17 mouse cellular contexts compared by ENCODE assay signal in the genomic region with DNA sequence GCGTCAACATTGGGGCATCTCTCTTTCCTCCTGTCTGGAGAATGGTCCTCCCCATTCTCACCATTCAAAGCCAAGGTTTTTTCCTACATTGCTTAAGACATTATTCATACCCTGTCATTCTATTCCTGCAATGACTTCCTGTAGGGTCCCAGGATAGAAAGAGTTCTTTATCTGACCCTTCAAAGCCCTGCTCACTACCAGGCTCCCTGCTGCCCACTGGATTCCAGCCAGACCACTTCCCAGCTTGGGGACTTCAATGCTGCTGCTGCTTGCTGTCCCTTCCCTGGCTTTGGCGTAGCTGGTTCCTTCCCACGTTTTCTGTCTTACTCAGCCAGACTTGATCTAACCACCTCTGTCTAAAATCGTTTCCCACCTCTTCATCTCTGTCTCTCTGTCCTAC. TPM values are rescaled to one million over a fixed set of nuclear protein-coding genes. Genes with fewer than 3 reads are reported as not detected.
A peak's percentile ranks its signal among the peaks of the same experiment; 100 is the strongest.
DNase-seq lines count a peak whose midpoint lies in the region; ATAC-seq and TF ChIP-seq lines count a peak whose summit lies in the region.
"Had no signal": no experiment of that assay in that cellular context is flagged by ENCODE, and none has a peak within 500 bp of the region (broad histone marks: within the 10 kb centered on the region; RNA-seq: fewer than 3 reads in every experiment).

No protein-coding gene starts in this region.

- TF ChIP-seq POLR2A in kidney, adult 2 months (IDR thresholded peaks at IDR 0.05; ENCODE audit: low read depth, low read length), result no peak

- WGBS in kidney, adult 2 months, result 49% methylated on average over 4 of the region's 4 CpGs
- 35% methylated on average over 4 of the region's 4 CpGs for WGBS in kidney, embryonic 16.5 days
- WGBS in midbrain, postnatal 0 days, result 34% methylated on average over 4 of the region's 4 CpGs
- 59% methylated on average over 4 of the region's 4 CpGs for WGBS in midbrain, embryonic 10.5 days

- H3K9me3 ChIP-seq in kidney, embryonic 16.5 days (ENCODE audit: low read length), result peaks cover 9% of the 10 kb centered on the region
- H3K9me3 ChIP-seq in midbrain, postnatal 0 days (ENCODE audit: low read length), result 0 out of 2 replicates have a peak, but pooled peaks cover 4% of the 10 kb centered on the region
- no peaks in the 10 kb centered on the region; the same call in 1 of the 2 replicates for H3K9me3 ChIP-seq in midbrain, embryonic 10.5 days (replicated peaks)
- H3K9me3 ChIP-seq: liver, embryonic 15.5 days had no signal

- H3K27me3 ChIP-seq in kidney, adult 2 months (replicated peaks; ENCODE audit: control insufficient read depth, insufficient read depth, low read length), result no peaks in the 10 kb centered on the region
- H3K27me3 ChIP-seq in kidney, embryonic 16.5 days (ENCODE audit: insufficient read depth, low read length), result no peaks in the 10 kb centered on the region
- H3K27me3 ChIP-seq in midbrain, postnatal 0 days (ENCODE audit: insufficient read depth, low read length), result no peaks in the 10 kb centered on the region; the same call in 1 of the 2 replicates
- H3K27me3 ChIP-seq in midbrain, embryonic 10.5 days (ENCODE audit: low read depth, poor library complexity, severe bottlenecking), result no peaks in the 10 kb centered on the region
- H3K27me3 ChIP-seq: limb, embryonic 12.5 days; liver, embryonic 15.5 days had no signal

- DNase-seq in heart, adult 11 months, result peak; percentile 90
- no peak for DNase-seq in heart, adult 9 months (ENCODE audit: low spot score in 2 of 2)
- peak; percentile 52 for DNase-seq in kidney, adult 2 months
- peak; percentile 74 for DNase-seq in midbrain, postnatal 0 days (ENCODE audit: low spot score)
- DNase-seq in midbrain, embryonic 10.5 days (ENCODE audit: low spot score), result no peak
- DNase-seq in gastrocnemius, adult 18-20 months (ENCODE audit: low spot score), result no peak
- DNase-seq: cerebellum, adult 8-10 months; embryo, embryonic 11 days; gastrocnemius, postnatal 36 days; heart, postnatal 36 days; right cerebral cortex, postnatal 14 days had no signal

- H3K4me1 ChIP-seq in kidney, adult 2 months (ENCODE audit: control insufficient read depth, insufficient read depth, low read length), result no peaks in the 10 kb centered on the region; the same call in 1 of the 2 replicates
- H3K4me1 ChIP-seq in kidney, embryonic 16.5 days (ENCODE audit: insufficient read depth, low read length), result no peaks in the 10 kb centered on the region
- no peaks in the 10 kb centered on the region for H3K4me1 ChIP-seq in midbrain, postnatal 0 days (ENCODE audit: insufficient read depth, low read length)
- H3K4me1 ChIP-seq in midbrain, embryonic 10.5 days, result no peaks in the 10 kb centered on the region
- H3K4me1 ChIP-seq: limb, embryonic 12.5 days; liver, embryonic 15.5 days had no signal

- no peak for TF ChIP-seq CTCF in kidney, adult 2 months (conservative IDR thresholded peaks at IDR 0.05; ENCODE audit: insufficient read depth, insufficient read length, low read depth, low read length)
- no peak for TF ChIP-seq CTCF in midbrain, postnatal 0 days (IDR thresholded peaks at IDR 0.05)

- H3K4me3 ChIP-seq in kidney, adult 2 months (ENCODE audit: insufficient read depth, low read depth, low read length), result no peak overlapping the region
- H3K4me3 ChIP-seq in kidney, embryonic 16.5 days (ENCODE audit: low read length), result no peak overlapping the region
- no peak overlapping the region for H3K4me3 ChIP-seq in midbrain, postnatal 0 days (ENCODE audit: low read depth, low read length)
- H3K4me3 ChIP-seq in midbrain, embryonic 10.5 days, result no peak overlapping the region
- H3K4me3 ChIP-seq: erythroblast, embryonic 14.5 days; limb, embryonic 12.5 days; liver, embryonic 15.5 days had no signal

- H3K27ac ChIP-seq in kidney, adult 2 months (ENCODE audit: insufficient read depth, low read depth, low read length), result 0 out of 2 replicates have a peak overlapping the region, but pooled peaks have one; percentile 16
- no peak overlapping the region for H3K27ac ChIP-seq in kidney, embryonic 16.5 days (ENCODE audit: low read length)
- no peak overlapping the region for H3K27ac ChIP-seq in midbrain, postnatal 0 days (ENCODE audit: low read depth, low read length)
- no peak overlapping the region for H3K27ac ChIP-seq in midbrain, embryonic 10.5 days (replicated peaks)
- H3K27ac ChIP-seq: limb, embryonic 12.5 days; liver, embryonic 15.5 days had no signal

- no peak overlapping the region for H3K4me2 ChIP-seq in kidney, embryonic 16.5 days (replicated peaks; ENCODE audit: low read depth, low read length)
- H3K4me2 ChIP-seq in midbrain, postnatal 0 days (ENCODE audit: low read depth, low read length, poor library complexity, severe bottlenecking), result no peak overlapping the region
- H3K4me2 ChIP-seq: limb, embryonic 12.5 days; liver, embryonic 15.5 days had no signal

- H3K9ac ChIP-seq in kidney, embryonic 16.5 days (replicated peaks; ENCODE audit: low read length), result no peak overlapping the region
- no peak overlapping the region for H3K9ac ChIP-seq in midbrain, postnatal 0 days (replicated peaks; ENCODE audit: low read length, poor library complexity, severe bottlenecking)
- H3K9ac ChIP-seq: limb, embryonic 12.5 days; liver, embryonic 15.5 days had no signal

- no peak for ATAC-seq in kidney, embryonic 16.5 days (ENCODE audit: low FRiP score, low TSS enrichment)
- no peak; the same call in 1 of the 2 replicates for ATAC-seq in midbrain, postnatal 0 days (ENCODE audit: low FRiP score)
- ATAC-seq: activated CD4-positive, CD25-positive, alpha-beta regulatory T cell, adult 4 months had no signal

- no peaks in the 10 kb centered on the region for H3K36me3 ChIP-seq in kidney, adult 2 months (ENCODE audit: control insufficient read depth, insufficient read depth, low read length)
- H3K36me3 ChIP-seq in kidney, embryonic 16.5 days (ENCODE audit: insufficient read depth, low read length), result no peaks in the 10 kb centered on the region
- no peaks in the 10 kb centered on the region for H3K36me3 ChIP-seq in midbrain, postnatal 0 days (ENCODE audit: insufficient read depth, low read length)
- H3K36me3 ChIP-seq in midbrain, embryonic 10.5 days, result no peaks in the 10 kb centered on the region
- H3K36me3 ChIP-seq: G1E; limb, embryonic 12.5 days; liver, embryonic 15.5 days had no signal

RNA-seq across cellular contexts. Expression of a gene that starts 7.5 kb away (rescaled TPM):
- polyA plus RNA-seq in kidney, adult 2 months (2012; rRNA removed), result 55.5 and 57.2 TPM in 2 replicates
- polyA plus RNA-seq in kidney, embryonic 16.5 days (2015; fragmentation: Nextera tagmentation; extraction: Ambion mirVana), result 47.9 and 54.4 TPM in 2 replicates
- total RNA-seq in midbrain, postnatal 0 days (2014; rRNA removed), result 37.8 and 47.1 TPM in 2 replicates
- 34.2 and 40.8 TPM in 2 replicates for polyA plus RNA-seq in midbrain, postnatal 0 days (2015; fragmentation: Nextera tagmentation; extraction: Ambion mirVana)
- 16.9 and 20.4 TPM in 2 replicates for polyA plus RNA-seq in midbrain, embryonic 10.5 days (2016; fragmentation: Nextera tagmentation; extraction: Ambion mirVana)
- 10 to 100 TPM; 38.1 to 48.6 TPM for total RNA-seq in gastrocnemius, adult 18-20 months (2021)

RNA-seq across cellular contexts. Expression of a gene that starts 23.8 kb away (rescaled TPM):
- polyA plus RNA-seq in kidney, adult 2 months (2012; rRNA removed), result 32.1 and 35.0 TPM in 2 replicates
- polyA plus RNA-seq in kidney, embryonic 16.5 days (2015; fragmentation: Nextera tagmentation; extraction: Ambion mirVana), result 140 and 161 TPM in 2 replicates
- total RNA-seq in midbrain, postnatal 0 days (2014; rRNA removed), result 24.8 and 26.0 TPM in 2 replicates
- polyA plus RNA-seq in midbrain, postnatal 0 days (2015; fragmentation: Nextera tagmentation; extraction: Ambion mirVana), result 46.0 and 47.5 TPM in 2 replicates
- 16.7 and 21.8 TPM in 2 replicates for polyA plus RNA-seq in midbrain, embryonic 10.5 days (2016; fragmentation: Nextera tagmentation; extraction: Ambion mirVana)
- total RNA-seq in gastrocnemius, adult 18-20 months (2021), result 100 to 1,000 TPM; 128 to 153 TPM

Comparison
In these comparisons a context has a peak if more than half of its experiments do, and no peak if none do; other contexts are left out.
1. DNase-seq: peak in heart, adult 11 months (single experiment), kidney, adult 2 months (single experiment) and midbrain, postnatal 0 days (single experiment); none in heart, adult 9 months (0 of 2), midbrain, embryonic 10.5 days (single experiment) and gastrocnemius, adult 18-20 months (single experiment).